Mouse (Mus musculus) CH12.LX (cell line): ENCODE measurements around the gene Ldlrad2.

Experiments used
- CHD1 ChIP-seq: IDR thresholded peaks from 2 replicates; pipeline ENCODE4 v1.6.1; 2012; ENCODE audit warnings: low read depth, low read length, improper control_type of control experiment, inconsistent platforms
- CTCF ChIP-seq, 2 experiments: IDR thresholded peaks in 1 of 2; conservative IDR thresholded peaks in 1 of 2; 2 replicates each; pipeline ENCODE4 v1.5.1; 2011 to 2012; ENCODE audit warnings: low read depth in 2 of 2, low read length in 2 of 2, improper control_type of control experiment in 1 of 2, inconsistent platforms in 1 of 2, mild to moderate bottlenecking in 1 of 2, moderate library complexity in 1 of 2
- ELF1 ChIP-seq: IDR thresholded peaks from 2 replicates; pipeline ENCODE4 v1.6.1; 2014; ENCODE audit warnings: low read depth, mild to moderate bottlenecking, inconsistent platforms, low read length, improper control_type of control experiment
- EP300 ChIP-seq: IDR thresholded peaks from 2 replicates; pipeline ENCODE4 v1.6.1; 2011; ENCODE audit warnings: low read length, improper control_type of control experiment
- JUND ChIP-seq: conservative IDR thresholded peaks from 2 replicates; pipeline ENCODE4 v1.6.1; 2011; ENCODE audit warnings: low read depth, low read length, improper control_type of control experiment
- MAX ChIP-seq: IDR thresholded peaks from 2 replicates; pipeline ENCODE4 v1.6.1; 2011; ENCODE audit warnings: low read length, improper control_type of control experiment
- POLR2A ChIP-seq: IDR thresholded peaks from 2 replicates; pipeline ENCODE4 v1.6.1; 2011; ENCODE audit warnings: low read depth, mild to moderate bottlenecking, improper control_type of control experiment, low read length
- TBP ChIP-seq: conservative IDR thresholded peaks from 2 replicates; pipeline ENCODE4 v1.6.1; 2011; ENCODE audit warnings: low read depth, low read length, improper control_type of control experiment

DNA sequence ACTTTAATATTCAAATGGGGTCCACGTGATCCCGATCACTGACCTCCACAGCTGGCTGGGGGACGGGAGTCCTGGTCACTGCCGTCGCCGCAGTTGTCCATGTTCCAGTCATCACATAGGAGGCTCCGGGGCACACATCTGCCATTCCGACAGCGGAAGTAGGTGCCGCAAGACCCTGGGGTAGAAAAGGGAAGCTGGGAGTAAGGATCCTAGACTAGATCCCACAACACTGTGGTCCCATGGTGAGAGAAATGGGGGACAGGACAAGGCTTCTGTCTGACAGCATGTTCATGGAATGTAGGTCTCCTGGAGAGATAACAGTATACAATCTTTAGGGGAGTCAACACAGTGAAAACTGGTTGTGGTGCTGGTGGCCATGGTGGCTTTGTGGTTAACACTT is at the start of gene Ldlrad2:
- TF ChIP-seq POLR2A = no peak
- no peak for TF ChIP-seq CTCF (conservative IDR thresholded peaks at IDR 0.05 in 1 of 2, IDR thresholded peaks at IDR 0.05 in 1 of 2; ENCODE audit: low read depth in 2 of 2, low read length in 2 of 2)
- TF ChIP-seq JUND = no peak
- TF ChIP-seq TBP = no peak
- no peak for TF ChIP-seq ELF1
- no peak for TF ChIP-seq CHD1
- TF ChIP-seq MAX = no peak
- TF ChIP-seq EP300 = no peak
